Mouse (Mus musculus): ENCODE measurements around the gene Cst13.

DNA sequence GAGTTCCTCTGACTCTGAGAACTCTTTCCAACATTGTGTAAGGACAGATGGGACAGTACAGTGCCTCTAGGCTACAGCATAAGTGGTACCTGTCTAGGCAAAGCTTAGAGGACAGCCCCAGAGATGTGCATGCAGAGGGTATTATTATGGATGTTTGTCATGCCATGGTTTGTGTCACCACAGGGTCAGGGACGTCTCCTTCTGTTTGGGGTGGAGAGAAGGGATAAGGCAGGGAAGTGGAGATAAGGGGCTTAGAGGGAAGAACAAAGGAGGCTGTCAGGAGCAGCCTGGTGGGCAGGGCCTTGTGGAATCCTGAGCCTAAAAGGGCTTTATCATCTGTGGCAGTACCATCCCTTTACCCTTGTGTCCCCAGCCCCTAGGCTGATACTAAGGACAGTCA is 38.2 kb upstream of the Cst13 start, which contains the start of gene 8030411F24Rik:
- TF ChIP-seq CTCF (IDR thresholded peaks at IDR 0.05; ENCODE audit: borderline replicate concordance, control insufficient read depth, extremely low read depth, insufficient read depth, low read length, poor library complexity) (no peak), POLR2A (IDR thresholded peaks at IDR 0.05; ENCODE audit: control insufficient read depth, extremely low read depth, insufficient read depth, low read length, poor library complexity) (no peak)
